Mouse (Mus musculus) liver, postnatal 0 days (tissue): Measurements from ENCODE around the gene Nudcd3. TPM values are rescaled to one million over a fixed set of nuclear protein-coding genes. Genes with fewer than 3 reads are reported as not detected.
"Not testable (repeated sequence)": the region's sequence is repeated elsewhere in the genome, so short reads cannot be mapped to it uniquely, and the experiment has no call there.

Source experiments
- ATAC-seq: fragments of 200-750 bp; cut with Nextera tagmentation; 2 replicates; pipeline ENCODE4 v1.8.0; 2017; ENCODE audit warnings: mild to moderate bottlenecking, moderate library complexity
- DNase-seq: peaks from one replicate; pipeline ENCODE4 v3.0.0-alpha.2; 2016
- H3K27ac ChIP-seq: fragments of 300-500 bp; sonication (generic); 2 replicates; pipeline ENCODE4 v1.5.1; 2014; ENCODE audit warnings: antibody characterized with exemption, moderate library complexity, mild to moderate bottlenecking, low read depth
- H3K27me3 ChIP-seq: fragments of 300-500 bp; sonication (generic); 2 replicates; pipeline ENCODE4 v1.6.1; 2014; ENCODE audit warnings: low read length, control low read depth, mixed read lengths; ENCODE audit not compliant: insufficient read depth
- H3K36me3 ChIP-seq: fragments of 300-500 bp; sonication (generic); replicated peaks from 2 replicates; pipeline ENCODE4 v1.6.1; 2014; ENCODE audit warnings: mild to moderate bottlenecking, control low read depth, low read length, moderate library complexity, mixed read lengths; ENCODE audit not compliant: insufficient read depth
- H3K4me1 ChIP-seq: fragments of 300-500 bp; sonication (generic); 2 replicates; pipeline ENCODE4 v1.6.1; 2014; ENCODE audit warnings: antibody characterized with exemption, mild to moderate bottlenecking, control low read depth; ENCODE audit not compliant: insufficient read depth
- H3K4me2 ChIP-seq: fragments of 300-500 bp; sonication (generic); 2 replicates; pipeline ENCODE4 v1.6.1; 2014; ENCODE audit warnings: low read depth, mild to moderate bottlenecking, low read length, moderate library complexity, mixed read lengths
- H3K4me3 ChIP-seq: fragments of 300-500 bp; sonication (generic); 2 replicates; pipeline ENCODE4 v1.5.1; 2014; ENCODE audit warnings: low read depth, low read length
- H3K9ac ChIP-seq: fragments of 300-500 bp; sonication (generic); replicated peaks from 2 replicates; pipeline ENCODE4 v1.6.1; 2014; ENCODE audit warnings: mild to moderate bottlenecking, moderate library complexity
- H3K9me3 ChIP-seq: fragments of 300-500 bp; sonication (generic); 2 replicates; pipeline ENCODE4 v1.6.1; 2016; ENCODE audit warnings: mild to moderate bottlenecking, control low read depth, low read length, mixed read lengths
- CTCF ChIP-seq: sonication (generic); IDR thresholded peaks from 2 replicates; pipeline ENCODE4 v1.5.1; 2016; ENCODE audit warnings: antibody characterized with exemption, low read depth
- EP300 ChIP-seq: IDR thresholded peaks from 2 replicates; pipeline ENCODE4 v1.6.1; 2016; ENCODE audit warnings: antibody characterized with exemption, low read depth, mild to moderate bottlenecking
- WGBS: fragments of 180-500 bp; shearing (Covaris S2); extraction: QIAGEN DNeasy Blood & Tissue Kit; methylation state at CpG from one replicate; pipeline ENCODE4 v1.1.7; 2014; ENCODE audit not compliant: insufficient replicate concordance; 5-methylcytosine and 5-hydroxymethylcytosine counted together
- polyA plus RNA-seq: library from polyadenylated mRNA; unstranded; fragments of >200 nt; fragmentation: Nextera tagmentation; extraction: Ambion mirVana; gene quantifications from 2 replicates; pipeline ENCODE4 v1.2.1, GENCODE M21; 2015

Gene Nudcd3
- polyA plus RNA-seq, 1 experiment from 2014 or later: 9.2 TPM

GRCm38 (mm10) chr11:6108296-6108695 is 91.9 kb downstream of the Nudcd3 start:
- Histone ChIP-seq H3K9ac (no peak overlapping the region), H3K36me3 (peaks cover 25% of the 10 kb centered on the region), H3K9me3 (no peaks in the 10 kb centered on the region), H3K4me2 (no peak overlapping the region), H3K4me1 (no peaks in the 10 kb centered on the region), H3K27me3 (no peaks in the 10 kb centered on the region), H3K27ac (no peak overlapping the region), H3K4me3 (no peak overlapping the region)
- 86% methylated on average over 5 of the region's 5 CpGs for WGBS
- no peak for TF ChIP-seq EP300
- no peak for TF ChIP-seq CTCF
- DNase-seq (no peak), ATAC-seq (no peak)

DNA sequence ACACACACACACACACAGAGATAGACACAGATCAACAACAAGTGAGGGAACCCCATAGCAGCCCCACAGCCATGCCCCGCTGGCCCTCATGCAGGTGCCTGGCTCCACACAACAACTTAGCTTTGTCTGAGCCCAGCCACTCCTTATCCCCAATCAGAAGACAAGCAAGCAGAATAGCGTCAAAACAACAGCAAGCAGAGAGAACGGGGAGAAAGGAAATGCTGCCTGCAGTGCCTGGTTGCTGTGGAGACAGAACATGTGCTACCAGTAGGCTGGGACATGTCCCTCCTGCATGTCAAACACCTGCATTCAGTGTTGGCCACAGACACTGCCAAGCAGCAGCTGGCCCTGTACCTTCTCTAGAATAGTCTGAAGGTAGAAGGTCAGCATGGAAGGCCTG is 92.5 kb downstream of the Nudcd3 start:
- ATAC-seq: no peak
- H3K4me3 ChIP-seq: no peak overlapping the region
- no peaks in the 10 kb centered on the region for H3K27me3 ChIP-seq
- H3K9ac ChIP-seq: no peak overlapping the region
- DNase-seq: no peak
- no peak overlapping the region for H3K27ac ChIP-seq
- H3K4me2 ChIP-seq: no peak overlapping the region
- TF ChIP-seq EP300 (no peak), CTCF (no peak)
- no peaks in the 10 kb centered on the region for H3K9me3 ChIP-seq
- H3K36me3 ChIP-seq: peaks cover 19% of the 10 kb centered on the region
- 74% methylated on average over 3 of the region's 3 CpGs for WGBS
- no peaks in the 10 kb centered on the region for H3K4me1 ChIP-seq

- ATAC-seq (no peak), DNase-seq (no peak)
- Histone ChIP-seq H3K27me3 (no peaks in the 10 kb centered on the region), H3K36me3 (peaks cover 5% of the 10 kb centered on the region), H3K4me3 (no peak overlapping the region), H3K9me3 (no peaks in the 10 kb centered on the region), H3K9ac (no peak overlapping the region), H3K27ac (no peak overlapping the region), H3K4me2 (no peak overlapping the region), H3K4me1 (no peaks in the 10 kb centered on the region)
- TF ChIP-seq CTCF: no peak
- TF ChIP-seq EP300: no peak
- 80% methylated on average over 5 of the region's 5 CpGs for WGBS
Observed at GRCm38 (mm10) chr11:6104734-6105133, 95.5 kb downstream of the Nudcd3 start.

GRCm38 (mm10) chr11:6096637-6097036 is 103.6 kb downstream of the Nudcd3 start:
- not testable (repeated sequence) for H3K4me2 ChIP-seq, H3K27me3 ChIP-seq, H3K4me1 ChIP-seq, H3K9me3 ChIP-seq, H3K36me3 ChIP-seq, DNase-seq, ATAC-seq, H3K27ac ChIP-seq, H3K9ac ChIP-seq, H3K4me3 ChIP-seq
- WGBS: 92% methylated on average over 3 of the region's 3 CpGs

GRCm38 (mm10) chr11:6086991-6087390 is 113.2 kb downstream of the Nudcd3 start:
- Histone ChIP-seq H3K36me3 (no peaks in the 10 kb centered on the region), H3K9ac (no peak overlapping the region), H3K4me1 (no peaks in the 10 kb centered on the region), H3K27ac (no peak overlapping the region), H3K27me3 (no peaks in the 10 kb centered on the region), H3K4me3 (no peak overlapping the region), H3K4me2 (no peak overlapping the region), H3K9me3 (no peaks in the 10 kb centered on the region)
- no peak for ATAC-seq
- no peak for TF ChIP-seq EP300
- no peak for TF ChIP-seq CTCF
- no peak for DNase-seq
- 68% methylated on average over 4 of the region's 4 CpGs for WGBS

- no peak for ATAC-seq
- H3K27me3 ChIP-seq: no peaks in the 10 kb centered on the region
- no peak overlapping the region for H3K4me3 ChIP-seq
- H3K36me3 ChIP-seq: no peaks in the 10 kb centered on the region
- no peak overlapping the region for H3K4me2 ChIP-seq
- no peak overlapping the region for H3K9ac ChIP-seq
- WGBS: 76% methylated on average over 2 of the region's 2 CpGs
- DNase-seq: no peak
- TF ChIP-seq EP300 (no peak), CTCF (no peak)
- no peaks in the 10 kb centered on the region for H3K4me1 ChIP-seq
- H3K9me3 ChIP-seq: no peaks in the 10 kb centered on the region
- H3K27ac ChIP-seq: no peak overlapping the region
Observed at GRCm38 (mm10) chr11:6078737-6079136, 121.5 kb downstream of the Nudcd3 start.

- Histone ChIP-seq H3K4me1 (no peaks in the 10 kb centered on the region), H3K4me2 (no peak overlapping the region), H3K9ac (no peak overlapping the region), H3K9me3 (no peaks in the 10 kb centered on the region), H3K36me3 (no peaks in the 10 kb centered on the region), H3K4me3 (no peak overlapping the region), H3K27me3 (no peaks in the 10 kb centered on the region; the same call in 1 of the 2 replicates), H3K27ac (no peak overlapping the region)
- ATAC-seq (no peak), DNase-seq (no peak)
- 73% methylated on average over 8 of the region's 8 CpGs for whole genome bisulfite sequencing
- TF ChIP-seq CTCF (no peak), EP300 (no peak)
Observed at GRCm38 (mm10) chr11:6075618-6076066, 124.6 kb downstream of the Nudcd3 start.
